Mouse (Mus musculus): ENCODE results near the gene Tnnc1. TPM values are rescaled to one million over a fixed set of nuclear protein-coding genes. Genes with fewer than 3 reads are reported as not detected.

Tnnc1 gene
- polyA plus RNA-seq, 1 experiment from 2014 or later: 8.9 TPM

GRCm38 (mm10) chr14:31177715-31178114 lies 30.4 kb upstream of the Tnnc1 start:
- WGBS: 91% methylated on average over 5 of the region's 5 CpGs
- no peaks in the 10 kb centered on the region for H3K4me1 ChIP-seq (replicated peaks; ENCODE audit: control insufficient read depth, insufficient read depth, low read length)
- no peak for ATAC-seq (ENCODE audit: low FRiP score)

GRCm38 (mm10) chr14:31179677-31180365 lies 28.3 kb upstream of the Tnnc1 start:
- 96% methylated on average over 12 of the region's 12 CpGs for WGBS

More at GRCm38 (mm10) chr14:31177715-31178114, 30.4 kb upstream of the Tnnc1 start:
- no peak overlapping the region for H3K27ac ChIP-seq (ENCODE audit: low read depth, low read length)
- no peak overlapping the region for H3K4me3 ChIP-seq (ENCODE audit: low read depth, low read length)
- no peaks in the 10 kb centered on the region for H3K27me3 ChIP-seq (ENCODE audit: control insufficient read depth, insufficient read depth, low read length)
- H3K4me2 ChIP-seq (replicated peaks; ENCODE audit: low read depth, low read length): no peak overlapping the region
- peaks cover 41% of the 10 kb centered on the region for H3K36me3 ChIP-seq (ENCODE audit: control insufficient read depth, insufficient read depth, low read length)
- no peak overlapping the region for H3K9ac ChIP-seq (ENCODE audit: low read depth, low read length)
- no peaks in the 10 kb centered on the region for H3K9me3 ChIP-seq (ENCODE audit: control insufficient read depth, low read length)
- no peak for DNase-seq (ENCODE audit: low spot score)

DNA sequence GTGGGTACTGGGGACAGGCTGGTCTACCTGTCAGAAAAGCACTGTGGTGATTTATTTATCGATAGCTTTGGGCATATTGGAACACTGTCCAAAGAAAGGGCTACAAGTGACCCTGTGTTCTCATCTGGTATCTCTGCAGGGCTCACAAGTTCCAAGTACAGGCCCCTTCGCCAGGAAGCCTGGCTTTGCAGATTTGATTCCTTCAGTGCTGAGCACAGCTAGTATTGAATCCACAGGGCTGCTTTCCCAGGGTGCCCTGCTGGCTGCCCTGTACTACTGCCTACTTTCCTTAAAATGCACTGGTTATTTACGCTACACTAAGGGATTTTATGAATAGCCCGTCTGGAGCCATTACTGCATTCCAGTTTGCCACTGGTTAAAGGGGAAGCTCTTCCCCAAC lies 26.6 kb upstream of the Tnnc1 start:
- H3K4me3 ChIP-seq (ENCODE audit: low read depth, low read length): no peak overlapping the region
- no peaks in the 10 kb centered on the region for H3K27me3 ChIP-seq (ENCODE audit: control insufficient read depth, insufficient read depth, low read length)
- H3K9me3 ChIP-seq (ENCODE audit: control insufficient read depth, low read length): no peaks in the 10 kb centered on the region
- H3K9ac ChIP-seq (ENCODE audit: low read depth, low read length): no peak overlapping the region
- WGBS: 90% methylated on average over 4 of the region's 4 CpGs
- H3K4me1 ChIP-seq (replicated peaks; ENCODE audit: control insufficient read depth, insufficient read depth, low read length): no peaks in the 10 kb centered on the region
- ATAC-seq (ENCODE audit: low FRiP score) (no peak), DNase-seq (ENCODE audit: low spot score) (no peak)
- H3K4me2 ChIP-seq (replicated peaks; ENCODE audit: low read depth, low read length): no peak overlapping the region
- H3K27ac ChIP-seq (ENCODE audit: low read depth, low read length): no peak overlapping the region
- peaks cover 42% of the 10 kb centered on the region for H3K36me3 ChIP-seq (ENCODE audit: control insufficient read depth, insufficient read depth, low read length)

More at GRCm38 (mm10) chr14:31179677-31180365, 28.3 kb upstream of the Tnnc1 start:
- H3K9me3 ChIP-seq (ENCODE audit: control insufficient read depth, low read length): no peaks in the 10 kb centered on the region
- no peak for DNase-seq (ENCODE audit: low spot score)
- peaks cover 45% of the 10 kb centered on the region for H3K36me3 ChIP-seq (ENCODE audit: control insufficient read depth, insufficient read depth, low read length)
- H3K4me1 ChIP-seq (replicated peaks; ENCODE audit: control insufficient read depth, insufficient read depth, low read length): no peaks in the 10 kb centered on the region
- H3K27ac ChIP-seq (ENCODE audit: low read depth, low read length): no peak overlapping the region
- H3K4me3 ChIP-seq (ENCODE audit: low read depth, low read length): no peak overlapping the region
- no peak overlapping the region for H3K4me2 ChIP-seq (replicated peaks; ENCODE audit: low read depth, low read length)
- H3K27me3 ChIP-seq (ENCODE audit: control insufficient read depth, insufficient read depth, low read length): no peaks in the 10 kb centered on the region
- H3K9ac ChIP-seq (ENCODE audit: low read depth, low read length): no peak overlapping the region
- ATAC-seq (ENCODE audit: low FRiP score): no peak

DNA sequence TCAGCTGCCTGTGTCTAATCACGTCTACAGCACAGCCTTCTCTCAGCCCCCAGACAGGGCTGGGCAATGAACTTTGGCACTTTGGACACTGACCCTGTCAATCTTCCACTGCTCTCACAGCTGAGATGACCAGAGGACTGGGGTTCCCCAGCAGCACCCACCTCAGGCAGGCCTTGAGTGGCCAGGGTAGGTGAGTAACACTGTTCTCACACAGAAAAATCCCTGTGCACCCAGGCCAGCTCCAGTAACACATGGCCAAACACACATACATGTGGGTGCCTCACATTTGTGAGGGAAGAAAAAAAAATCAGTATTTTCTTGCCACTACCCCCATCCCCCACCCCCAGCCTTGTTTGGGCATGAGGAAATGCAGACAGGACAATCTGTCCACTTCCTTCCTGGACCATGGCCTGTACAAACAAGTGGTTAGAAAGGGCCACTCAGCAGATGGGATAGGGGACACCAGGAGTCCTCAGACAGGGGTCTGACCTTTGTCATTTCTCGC lies 25.3 kb upstream of the Tnnc1 start:
- no peak overlapping the region for H3K9ac ChIP-seq (ENCODE audit: low read depth, low read length)
- WGBS: 61% methylated on average over 2 of the region's 2 CpGs
- no peak overlapping the region for H3K4me2 ChIP-seq (replicated peaks; ENCODE audit: low read depth, low read length)

GRCm38 (mm10) chr14:31183541-31183940 lies 24.6 kb upstream of the Tnnc1 start:
- no peak overlapping the region for H3K4me2 ChIP-seq (replicated peaks; ENCODE audit: low read depth, low read length)

More for the DNA sequence above, 25.3 kb upstream of the Tnnc1 start:
- H3K4me3 ChIP-seq (ENCODE audit: low read depth, low read length): no peak overlapping the region
- peaks cover 41% of the 10 kb centered on the region for H3K36me3 ChIP-seq (ENCODE audit: control insufficient read depth, insufficient read depth, low read length)
- no peaks in the 10 kb centered on the region for H3K9me3 ChIP-seq (ENCODE audit: control insufficient read depth, low read length)
- DNase-seq (ENCODE audit: low spot score): no peak
- H3K27ac ChIP-seq (ENCODE audit: low read depth, low read length): no peak overlapping the region
- H3K4me1 ChIP-seq (replicated peaks; ENCODE audit: control insufficient read depth, insufficient read depth, low read length): no peaks in the 10 kb centered on the region
- H3K27me3 ChIP-seq (ENCODE audit: control insufficient read depth, insufficient read depth, low read length): no peaks in the 10 kb centered on the region
- ATAC-seq (ENCODE audit: low FRiP score): no peak

GRCm38 (mm10) chr14:31184195-31184594 lies 23.9 kb upstream of the Tnnc1 start:
- no peaks in the 10 kb centered on the region for H3K9me3 ChIP-seq (ENCODE audit: control insufficient read depth, low read length)
- no peak overlapping the region for H3K9ac ChIP-seq (ENCODE audit: low read depth, low read length)
- no peaks in the 10 kb centered on the region for H3K4me1 ChIP-seq (replicated peaks; ENCODE audit: control insufficient read depth, insufficient read depth, low read length)
- no peaks in the 10 kb centered on the region for H3K27me3 ChIP-seq (ENCODE audit: control insufficient read depth, insufficient read depth, low read length)
- no peak overlapping the region for H3K4me3 ChIP-seq (ENCODE audit: low read depth, low read length)
- peaks cover 43% of the 10 kb centered on the region for H3K36me3 ChIP-seq (ENCODE audit: control insufficient read depth, insufficient read depth, low read length)
- WGBS: 94% methylated on average over 12 of the region's 12 CpGs
- DNase-seq (ENCODE audit: low spot score) (no peak), ATAC-seq (ENCODE audit: low FRiP score) (no peak)
- no peak overlapping the region for H3K4me2 ChIP-seq (replicated peaks; ENCODE audit: low read depth, low read length)
- H3K27ac ChIP-seq (ENCODE audit: low read depth, low read length): no peak overlapping the region

More at GRCm38 (mm10) chr14:31183541-31183940, 24.6 kb upstream of the Tnnc1 start:
- Histone ChIP-seq H3K9me3 (ENCODE audit: control insufficient read depth, low read length) (no peaks in the 10 kb centered on the region), H3K9ac (ENCODE audit: low read depth, low read length) (no peak overlapping the region), H3K4me1 (replicated peaks; ENCODE audit: control insufficient read depth, insufficient read depth, low read length) (no peaks in the 10 kb centered on the region), H3K4me3 (ENCODE audit: low read depth, low read length) (no peak overlapping the region), H3K27me3 (ENCODE audit: control insufficient read depth, insufficient read depth, low read length) (no peaks in the 10 kb centered on the region), H3K36me3 (ENCODE audit: control insufficient read depth, insufficient read depth, low read length) (peaks cover 43% of the 10 kb centered on the region), H3K27ac (ENCODE audit: low read depth, low read length) (no peak overlapping the region)
- DNase-seq (ENCODE audit: low spot score): no peak
- WGBS: 91% methylated on average over 5 of the region's 5 CpGs
- no peak for ATAC-seq (ENCODE audit: low FRiP score)

GRCm38 (mm10) chr14:31186656-31187055 lies 21.5 kb upstream of the Tnnc1 start:
- no peak overlapping the region for H3K9ac ChIP-seq (ENCODE audit: low read depth, low read length)
- no peaks in the 10 kb centered on the region for H3K4me1 ChIP-seq (replicated peaks; ENCODE audit: control insufficient read depth, insufficient read depth, low read length)
- ATAC-seq (ENCODE audit: low FRiP score) (no peak), DNase-seq (ENCODE audit: low spot score) (no peak)
- H3K4me3 ChIP-seq (ENCODE audit: low read depth, low read length): no peak overlapping the region
- H3K4me2 ChIP-seq (replicated peaks; ENCODE audit: low read depth, low read length): no peak overlapping the region
- H3K27me3 ChIP-seq (ENCODE audit: control insufficient read depth, insufficient read depth, low read length): no peaks in the 10 kb centered on the region
- H3K9me3 ChIP-seq (ENCODE audit: control insufficient read depth, low read length): no peaks in the 10 kb centered on the region
- H3K27ac ChIP-seq (ENCODE audit: low read depth, low read length): no peak overlapping the region
- 96% methylated on average over 4 of the region's 4 CpGs for WGBS
- peaks cover 52% of the 10 kb centered on the region for H3K36me3 ChIP-seq (ENCODE audit: control insufficient read depth, insufficient read depth, low read length)

DNA sequence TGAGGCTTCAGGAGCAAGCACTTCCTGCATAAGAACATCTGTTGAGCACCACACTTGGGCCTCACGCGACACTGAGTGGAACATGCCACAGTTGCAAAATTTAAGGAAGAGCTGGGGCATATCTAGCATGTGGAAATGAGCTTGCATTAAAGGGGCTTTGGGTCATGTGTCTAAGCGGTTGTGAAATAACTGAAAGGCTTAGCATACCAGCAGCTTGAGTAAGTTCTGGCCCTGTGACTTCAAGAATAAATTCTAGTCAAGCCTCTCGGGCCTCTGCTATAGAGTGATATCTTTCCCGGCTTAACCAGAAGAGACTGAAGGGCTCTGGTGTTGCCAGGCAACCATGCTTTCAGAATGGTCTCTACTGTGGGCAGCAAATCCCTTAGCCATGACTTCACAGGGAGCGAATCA lies 19.3 kb upstream of the Tnnc1 start:
- Histone ChIP-seq H3K4me1 (replicated peaks; ENCODE audit: control insufficient read depth, insufficient read depth, low read length) (no peaks in the 10 kb centered on the region), H3K9ac (ENCODE audit: low read depth, low read length) (no peak overlapping the region), H3K9me3 (ENCODE audit: control insufficient read depth, low read length) (no peaks in the 10 kb centered on the region), H3K36me3 (ENCODE audit: control insufficient read depth, insufficient read depth, low read length) (peaks cover 52% of the 10 kb centered on the region), H3K4me3 (ENCODE audit: low read depth, low read length) (no peak overlapping the region), H3K27ac (ENCODE audit: low read depth, low read length) (no peak overlapping the region), H3K4me2 (replicated peaks; ENCODE audit: low read depth, low read length) (no peak overlapping the region), H3K27me3 (ENCODE audit: control insufficient read depth, insufficient read depth, low read length) (no peaks in the 10 kb centered on the region)
- ATAC-seq (ENCODE audit: low FRiP score): no peak
- DNase-seq (ENCODE audit: low spot score): no peak
- 72% methylated on average over 6 of the region's 6 CpGs for WGBS

DNA sequence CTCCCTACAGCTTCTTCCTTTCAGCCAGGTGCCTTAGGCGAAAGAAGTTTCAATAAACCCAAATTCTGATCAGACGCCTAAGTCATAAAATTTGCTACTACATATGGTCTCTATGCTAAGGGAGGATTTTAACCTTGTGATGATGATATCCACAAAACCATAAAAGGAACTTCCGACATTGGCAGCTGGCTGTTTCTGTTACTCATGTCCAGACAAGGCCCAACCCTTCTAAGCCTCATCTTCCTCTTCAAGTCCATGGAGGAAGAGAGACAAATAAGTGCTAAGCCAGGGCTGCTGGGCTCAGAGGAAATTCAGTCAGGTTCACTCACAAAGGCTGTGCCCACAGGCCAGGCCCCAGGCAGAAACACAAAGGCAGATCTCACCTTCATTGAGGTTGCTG lies 18.8 kb upstream of the Tnnc1 start:
- DNase-seq (ENCODE audit: low spot score) (no peak), ATAC-seq (ENCODE audit: low FRiP score) (no peak)
- no peak overlapping the region for H3K27ac ChIP-seq (ENCODE audit: low read depth, low read length)
- H3K27me3 ChIP-seq (ENCODE audit: control insufficient read depth, insufficient read depth, low read length): no peaks in the 10 kb centered on the region
- H3K36me3 ChIP-seq (ENCODE audit: control insufficient read depth, insufficient read depth, low read length): peaks cover 47% of the 10 kb centered on the region
- H3K9me3 ChIP-seq (ENCODE audit: control insufficient read depth, low read length): no peaks in the 10 kb centered on the region
- H3K4me3 ChIP-seq (ENCODE audit: low read depth, low read length): no peak overlapping the region
- H3K4me2 ChIP-seq (replicated peaks; ENCODE audit: low read depth, low read length): no peak overlapping the region
- 95% methylated on average over 3 of the region's 3 CpGs for WGBS
- H3K9ac ChIP-seq (ENCODE audit: low read depth, low read length): no peak overlapping the region
- no peaks in the 10 kb centered on the region for H3K4me1 ChIP-seq (replicated peaks; ENCODE audit: control insufficient read depth, insufficient read depth, low read length)
